Mouse (Mus musculus): ENCODE results near the gene Arl8b. TPM values are rescaled to one million over a fixed set of nuclear protein-coding genes. Genes with fewer than 3 reads are reported as not detected.

Arl8b gene
- 100 to 1,000 TPM; 120 to 128 TPM for total RNA-seq (2021)
- 12.6 and 12.7 TPM in 2 replicates for polyA plus RNA-seq (2012; rRNA removed)
- long read RNA-seq, full-length matches to known transcripts: 50 of 58 reads
- long read RNA-seq, partial matches to known transcripts: 1 of 58 reads
- long read RNA-seq, other reads (novel, unspliced or antisense): 7 of 58 reads

DNA sequence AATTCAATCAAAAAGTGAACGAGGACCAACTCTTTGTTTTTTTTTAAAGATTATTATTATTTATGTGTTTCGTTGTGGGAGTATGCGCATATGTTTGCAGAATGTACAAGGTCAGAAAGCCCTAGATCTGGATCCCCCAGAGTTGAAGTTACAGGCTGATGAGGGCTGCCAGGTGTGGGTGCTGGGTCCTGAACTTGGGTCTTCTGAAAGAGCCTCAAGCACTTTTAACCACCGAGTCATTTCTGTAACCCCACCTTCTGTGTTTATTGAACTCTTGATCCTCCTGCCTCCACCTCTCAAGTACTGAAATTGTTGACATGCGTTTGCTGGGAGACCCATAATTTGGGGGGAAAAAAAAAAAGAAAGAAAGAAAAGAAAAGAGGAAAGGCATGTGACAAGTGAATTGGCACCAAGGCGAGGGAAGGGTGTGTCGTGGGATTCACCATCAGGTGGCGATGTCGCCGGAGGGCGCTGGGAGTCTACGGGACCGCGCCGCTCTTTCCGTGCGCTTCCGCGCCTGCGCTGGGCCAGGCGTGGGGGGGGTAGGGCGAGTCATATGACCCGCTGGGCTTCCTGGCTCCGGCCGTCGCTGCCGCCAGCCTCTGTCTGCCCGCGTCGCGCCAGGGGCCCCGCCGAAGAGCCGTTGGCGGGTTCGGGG lies at the start of gene Arl8b:
Arl8b (plus strand) TSS at position 574 of the 658 bp plus-strand sequence.
- peak; percentile 97 for DNase-seq

- DNase-seq: peak; percentile 71
Measured at GRCm38 (mm10) chr6:108735910-108736750, 46.8 kb upstream of the Arl8b start.

GRCm38 (mm10) chr6:108738463-108739203 lies 44.3 kb upstream of the Arl8b start:
- DNase-seq: peak; percentile 24

DNA sequence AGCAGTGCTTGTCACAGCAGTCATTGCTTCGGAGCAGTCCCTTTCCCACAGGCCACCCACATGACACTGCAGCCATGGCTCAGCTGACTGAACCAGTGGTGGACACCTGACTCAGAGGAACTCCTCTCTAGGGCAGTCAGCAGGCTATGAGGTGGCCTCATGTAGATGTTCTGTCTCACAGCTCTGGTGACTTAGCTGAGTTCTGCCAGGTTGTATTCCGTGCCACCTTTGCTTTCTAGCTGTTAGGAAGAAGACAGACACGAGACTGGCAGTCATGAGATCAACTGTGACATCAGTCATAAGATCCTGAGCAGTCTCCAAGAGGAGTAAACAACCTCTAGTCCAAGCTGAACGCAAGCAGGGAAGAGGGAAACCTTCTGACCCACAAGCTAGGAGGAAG lies 42.3 kb upstream of the Arl8b start:
- DNase-seq: no peak

- no peak for DNase-seq
Measured at GRCm38 (mm10) chr6:108743730-108744129, 39.2 kb upstream of the Arl8b start.

- DNase-seq: no peak
Measured at GRCm38 (mm10) chr6:108751324-108751723, 31.6 kb upstream of the Arl8b start.

GRCm38 (mm10) chr6:108752395-108752794 lies 30.5 kb upstream of the Arl8b start:
- DNase-seq: no peak

- no peak for DNase-seq
Measured at GRCm38 (mm10) chr6:108753536-108753935, 29.4 kb upstream of the Arl8b start.

GRCm38 (mm10) chr6:108754376-108754775 lies 28.5 kb upstream of the Arl8b start:
- DNase-seq: peak; percentile 66

DNA sequence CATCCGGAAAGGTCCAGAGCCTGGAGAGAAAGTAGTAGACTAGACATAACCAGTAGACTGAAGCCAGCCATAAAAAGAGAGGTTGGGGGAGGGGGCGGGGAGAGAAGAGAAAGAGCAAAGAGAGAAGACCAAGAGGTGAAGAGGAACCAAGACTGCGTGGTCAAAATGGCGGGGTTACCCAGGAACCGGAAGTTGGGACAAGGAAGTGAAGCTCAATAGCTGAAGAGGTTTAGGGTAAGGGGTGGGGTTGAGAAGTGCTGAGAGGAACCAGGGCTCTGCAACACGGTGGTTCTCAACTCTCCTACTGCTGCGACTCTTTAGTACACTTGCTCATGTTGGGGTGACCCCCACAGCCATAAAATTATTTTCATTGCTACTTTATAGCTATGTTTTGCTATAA lies 27.0 kb upstream of the Arl8b start:
- DNase-seq: no peak

DNA sequence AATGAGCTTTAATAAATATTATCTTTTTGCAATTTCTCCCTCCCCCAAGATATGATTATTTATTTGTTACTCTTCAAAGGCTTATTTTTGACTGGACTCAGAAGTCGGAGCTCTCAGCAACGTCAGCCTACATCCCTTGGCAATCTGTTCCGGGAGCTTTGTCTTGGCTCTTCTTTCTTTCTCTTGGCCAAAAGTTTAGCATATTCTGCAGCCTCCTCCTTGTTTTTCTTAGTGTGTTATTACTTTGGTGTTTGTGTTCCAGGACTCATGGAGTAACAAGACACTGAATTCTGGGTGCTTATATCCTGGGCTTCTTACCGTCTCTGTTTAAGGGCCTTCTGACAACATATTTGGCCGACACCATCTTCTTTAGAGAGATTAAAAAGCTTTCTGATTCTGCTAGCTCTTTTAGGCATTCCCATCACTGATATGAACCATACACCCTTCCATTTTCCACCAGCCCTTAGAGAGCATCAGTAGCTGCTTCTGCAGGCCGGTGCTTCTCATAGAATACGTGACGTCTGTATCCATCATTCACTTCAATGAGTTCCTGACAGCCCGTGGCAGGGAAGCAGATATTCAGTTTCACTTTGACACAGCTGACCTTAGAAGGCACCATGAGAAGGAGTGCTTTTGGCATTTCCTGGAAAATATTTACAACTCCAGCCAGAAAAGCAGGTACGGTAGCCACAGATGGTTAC lies 23.8 kb upstream of the Arl8b start:
- DNase-seq: no peak

DNA sequence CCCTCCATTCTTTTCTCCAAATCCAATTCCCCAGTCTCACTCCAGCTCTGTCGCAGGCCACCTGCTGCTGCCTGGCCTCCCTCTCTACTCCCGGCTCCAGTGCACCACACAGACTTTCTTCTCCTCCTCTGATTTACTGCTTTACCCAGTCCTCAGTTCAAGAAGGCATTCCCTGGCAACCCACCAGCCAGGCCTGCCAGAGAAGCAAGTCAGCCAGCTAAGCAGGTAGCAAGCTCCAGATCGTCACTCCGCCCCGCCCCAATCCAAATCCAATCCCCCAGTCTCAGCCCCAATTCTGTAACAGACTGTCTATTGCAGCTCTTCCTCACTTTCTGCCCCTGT lies 23.2 kb upstream of the Arl8b start:
- peak; percentile 9 for DNase-seq

DNA sequence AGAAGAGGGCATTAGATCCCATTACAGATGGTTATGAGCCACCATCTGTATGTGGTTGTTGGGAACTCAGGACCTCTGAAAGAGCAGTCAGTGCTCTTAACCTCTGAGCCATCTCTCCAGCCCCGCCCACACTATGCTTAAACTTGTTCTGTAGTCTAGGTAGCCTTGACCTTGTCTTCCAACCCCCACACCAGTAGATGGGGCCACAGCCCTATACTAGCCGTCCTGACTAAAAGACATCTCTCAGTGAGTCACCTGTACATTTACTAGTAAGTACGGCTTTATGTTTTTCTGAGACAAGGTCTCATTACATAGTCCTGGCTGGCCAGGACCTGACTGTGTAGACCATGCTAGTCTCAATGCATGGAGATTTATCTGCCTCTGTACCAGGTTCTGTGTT lies 12.0 kb upstream of the Arl8b start:
- DNase-seq: no peak

GRCm38 (mm10) chr6:108772913-108773312 lies 10.0 kb upstream of the Arl8b start:
- DNase-seq: peak; percentile 82

GRCm38 (mm10) chr6:108773480-108773879 lies 9.4 kb upstream of the Arl8b start:
- DNase-seq: no peak

DNA sequence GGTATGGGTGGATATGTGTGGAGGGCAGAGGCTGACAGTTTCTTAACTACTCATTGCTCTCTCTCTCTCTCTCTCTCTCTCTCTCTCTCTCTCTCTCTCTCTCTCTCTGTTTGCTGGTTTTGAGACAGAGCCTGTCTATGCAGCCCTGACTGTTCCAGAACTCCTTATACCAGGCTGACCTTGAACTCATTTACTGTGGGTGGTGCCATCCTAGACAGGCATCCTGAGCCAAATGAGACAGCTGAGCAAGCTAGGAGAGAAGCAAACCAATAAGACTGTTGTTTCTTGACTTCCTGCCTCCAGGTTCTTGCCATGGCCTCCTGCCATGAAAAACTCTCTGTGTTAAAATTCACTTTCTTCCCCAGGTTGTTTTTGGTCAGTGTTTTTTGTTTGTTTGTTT lies 6.6 kb upstream of the Arl8b start:
- peak; percentile 63 for DNase-seq

GRCm38 (mm10) chr6:108777560-108778287 lies 5.2 kb upstream of the Arl8b start:
- no peak for DNase-seq

DNA sequence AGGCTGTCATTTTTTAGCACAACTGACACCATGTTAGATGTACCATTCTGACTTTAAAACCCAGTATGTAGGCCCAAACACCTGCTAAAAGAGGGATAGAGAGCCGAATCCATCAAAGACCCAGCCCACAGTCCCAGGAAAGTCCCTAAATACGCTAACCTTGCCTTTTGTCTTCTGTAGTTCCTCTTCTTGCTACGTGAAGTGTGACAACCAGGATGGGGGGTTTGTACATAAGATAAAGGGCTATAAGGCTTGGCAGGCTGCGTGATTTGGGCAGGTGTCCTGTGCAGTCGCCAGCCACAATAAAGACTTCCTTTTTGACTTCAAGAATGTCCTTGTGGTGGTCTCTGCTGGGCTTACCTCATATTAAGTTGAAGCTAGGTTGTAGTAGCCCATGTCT lies 4.5 kb upstream of the Arl8b start:
- no peak for DNase-seq

GRCm38 (mm10) chr6:108781865-108782264 lies 1.0 kb upstream of the Arl8b start:
- DNase-seq: no peak

- peak; percentile 65 for DNase-seq
Measured at GRCm38 (mm10) chr6:108783184-108783881, 434 bp downstream of the Arl8b start.

DNA sequence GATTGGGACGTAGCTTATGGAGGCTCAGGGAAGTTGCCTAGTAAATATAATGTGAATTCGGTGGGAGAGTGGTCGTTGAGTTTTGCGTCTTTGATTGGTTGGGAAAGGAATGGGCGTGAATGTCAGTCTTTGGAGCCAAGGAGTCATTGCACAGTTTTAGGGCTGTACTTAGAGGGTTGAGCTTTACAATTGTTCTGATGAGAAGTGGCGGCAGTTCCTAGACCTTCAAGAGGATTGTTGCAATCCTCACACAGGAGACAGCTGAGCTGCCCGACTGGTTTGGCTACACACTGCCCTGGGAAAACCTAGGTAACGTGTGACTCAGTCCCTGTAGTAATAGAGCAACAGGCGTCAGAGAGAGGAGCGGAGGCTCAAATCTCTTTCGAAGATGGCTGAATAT lies 1.2 kb downstream of the Arl8b start:
- peak; percentile 41 for DNase-seq

Measured in adrenal gland, adult 2 months (tissue).